Mouse (Mus musculus) left cerebral cortex, postnatal 10 days (tissue): ENCODE results near the gene Krt36. TPM values are rescaled to one million over a fixed set of nuclear protein-coding genes. Genes with fewer than 3 reads are reported as not detected.

Experiments
- DNase-seq, 2 experiments: peaks; one replicate each; pipeline ENCODE4 v3.0.0; 2021 to 2022; ENCODE audit warnings: low spot score in 2 of 2, mixed read lengths in 1 of 2; ENCODE audit errors: extremely low spot score in 1 of 2
- intact Hi-C: fragments of 180-260 bp; cut with DNase I; formaldehyde crosslinking; loops from one replicate; pipeline ENCODE4 v1.15.1; 2025
- total RNA-seq, 2 experiments: library from RNA; stranded (reverse); gene quantifications; 2 replicates each; pipeline ENCODE4 v1.2.3; 2021

Krt36 gene
- total RNA-seq, 2 experiments from 2014 or later: not detected

DNA sequence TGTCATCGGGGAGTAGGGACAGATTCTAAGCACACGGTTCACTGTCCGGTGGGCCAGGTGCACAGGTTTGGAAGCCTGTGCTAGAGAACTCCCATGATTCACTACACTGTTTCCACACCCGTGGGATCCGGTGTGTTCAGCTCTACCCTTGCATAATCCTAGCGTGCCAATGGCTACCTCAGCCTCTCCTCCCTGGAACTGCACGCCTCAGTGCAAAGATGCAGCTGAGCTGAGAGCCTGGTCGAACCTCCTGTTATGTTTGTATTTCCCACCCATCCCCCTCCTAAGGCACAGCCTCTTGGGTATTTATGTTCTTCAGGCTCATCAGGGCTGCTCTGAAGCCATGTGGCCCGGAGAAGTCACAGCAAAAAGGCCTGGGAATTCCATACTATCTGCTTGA is 7.6 kb downstream of the Krt36 start:
- no peak for DNase-seq
- intact Hi-C loops: no loop called here

GRCm38 (mm10) chr11:100096141-100096540 is 9.3 kb downstream of the Krt36 start, which contains the start of gene Krt35:
Krt35 (minus strand) TSS chr11:100096241.
- intact Hi-C loops: no loop called here
- DNase-seq: no peak

- no peak for DNase-seq
Measured at GRCm38 (mm10) chr11:100088378-100089025, 16.9 kb downstream of the Krt36 start.

DNA sequence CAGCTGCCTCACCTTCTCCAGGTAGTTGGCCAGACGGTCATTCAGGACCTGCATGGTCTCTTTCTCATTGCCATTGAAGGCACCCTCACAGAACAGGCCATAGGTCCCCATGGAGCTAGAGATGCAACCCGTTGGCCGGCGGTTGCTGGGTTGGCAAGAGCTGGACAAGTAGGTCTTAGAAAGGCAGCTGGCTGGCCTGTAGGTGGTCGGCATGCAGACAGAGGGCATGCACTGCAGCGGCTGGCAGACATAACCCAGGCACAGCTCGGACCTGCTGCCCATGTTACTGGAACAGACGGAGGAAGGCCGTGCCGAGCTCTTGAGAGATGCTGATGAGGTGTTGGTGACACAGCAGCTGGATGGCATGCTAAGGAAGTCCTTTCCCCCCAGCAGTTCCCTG is 17.6 kb downstream of the Krt36 start, which contains the start of gene Krt32:
TSS of gene Krt32 (minus strand) at position 366 of the 400 bp plus-strand sequence.
- no peak for DNase-seq
- intact Hi-C loops: no loop called here

More at GRCm38 (mm10) chr11:100088378-100089025, 16.9 kb downstream of the Krt36 start:
- intact Hi-C loops: no loop called here

DNA sequence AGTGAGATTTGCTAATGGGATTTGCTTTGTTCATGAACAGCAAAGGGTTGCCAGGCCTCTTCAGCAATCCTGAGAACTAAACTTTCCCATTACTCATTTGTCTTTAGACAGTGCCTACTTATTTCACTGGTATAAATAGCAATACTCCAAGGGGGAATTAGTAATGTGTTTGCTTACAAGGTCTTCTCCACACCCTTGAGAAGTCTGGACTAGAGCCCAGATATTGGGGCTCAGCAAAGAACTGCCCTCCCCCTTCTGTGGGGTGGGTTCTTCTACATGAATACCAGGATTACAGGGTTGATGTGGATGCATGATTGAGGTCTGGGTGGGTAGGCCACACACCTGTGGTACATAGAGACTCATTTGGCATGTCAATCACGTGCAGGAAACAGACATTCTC is 31.6 kb downstream of the Krt36 start:
- intact Hi-C loops: no loop called here
- no peak for DNase-seq

- DNase-seq: no peak
- intact Hi-C loops: no loop called here
Measured at GRCm38 (mm10) chr11:100067293-100068036, 38.0 kb downstream of the Krt36 start.

- intact Hi-C loops: no loop called here
- DNase-seq: no peak
Measured at GRCm38 (mm10) chr11:100066236-100067010, 39.0 kb downstream of the Krt36 start.

DNA sequence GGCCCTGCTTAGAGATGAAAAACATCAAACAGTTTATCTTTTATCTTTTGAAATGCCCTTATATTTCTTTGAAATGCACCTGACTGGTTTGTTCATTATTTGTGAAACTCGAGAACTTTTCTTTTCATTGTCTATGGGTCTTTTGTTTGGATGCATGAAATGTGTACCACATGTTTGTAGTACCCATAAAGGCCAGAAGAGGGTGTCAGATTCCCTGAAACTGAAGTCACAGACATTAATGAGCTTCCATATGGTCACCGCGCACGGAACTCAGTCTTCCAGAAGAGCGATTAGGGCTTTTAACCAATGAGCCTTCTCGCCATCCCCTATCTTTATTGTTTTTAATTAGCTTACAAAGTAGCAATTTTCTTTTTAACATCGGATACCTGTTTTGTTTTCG is 46.6 kb downstream of the Krt36 start:
- DNase-seq: no peak
- intact Hi-C loops: loop anchor here (5.0 kb wide), 1 partner anchor 223 kb away; no protein-coding TSS in a partner anchor

DNA sequence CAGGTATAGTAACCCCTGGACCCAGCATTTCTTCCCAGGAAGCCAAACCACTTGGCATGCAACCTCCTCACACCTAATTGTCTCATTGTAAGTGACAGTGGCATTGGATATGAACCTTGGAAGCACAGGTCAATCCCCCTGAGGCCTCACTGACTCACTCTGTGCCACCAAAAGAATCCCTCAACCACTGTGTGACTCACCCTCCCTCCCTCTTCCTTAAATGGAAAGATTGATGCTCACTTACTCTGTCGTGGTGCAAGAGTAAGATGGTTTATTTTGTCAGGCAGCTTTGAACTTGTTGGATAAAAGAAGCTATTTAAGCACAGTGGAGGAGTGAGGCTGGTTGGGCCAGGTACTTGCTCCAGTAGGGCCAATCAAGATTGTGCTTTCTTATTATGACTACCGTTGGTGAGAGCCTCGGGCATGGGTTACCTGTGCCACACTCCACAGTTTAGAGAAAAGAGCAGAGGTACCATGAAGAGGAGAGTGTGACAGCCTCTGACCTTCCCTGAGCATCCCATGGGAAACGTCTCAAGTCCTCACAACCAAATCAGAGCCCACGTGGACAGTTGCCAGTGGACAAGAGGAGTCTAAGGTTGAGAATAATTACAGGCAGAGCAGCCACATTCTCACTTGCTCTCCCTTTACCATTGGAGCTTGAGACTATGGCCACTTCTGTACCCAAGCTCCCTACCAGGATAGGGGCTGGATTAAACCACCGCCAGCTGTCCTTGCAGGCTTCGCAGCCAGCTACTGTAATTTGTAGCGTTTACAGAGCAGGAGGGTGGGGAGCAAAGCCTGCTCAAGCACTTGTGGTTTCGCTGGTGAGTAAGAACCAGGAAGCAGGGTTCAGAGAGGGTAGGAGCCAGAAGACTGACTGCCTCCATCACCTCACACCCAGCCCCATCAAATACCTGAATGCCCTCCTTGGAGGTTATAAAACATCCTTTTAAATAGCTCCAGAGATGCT is 49.5 kb downstream of the Krt36 start:
- intact Hi-C loops: loop anchor here (5.0 kb wide), 1 partner anchor 226 kb away; no protein-coding TSS in a partner anchor
- no peak for DNase-seq

Other genes with a start within 250 kb of the Krt36 start
- not detected for gene Gm11568, start 247.7 kb downstream of the Krt36 start, total RNA-seq
- gene Gm11559, start 241.2 kb downstream of the Krt36 start, total RNA-seq: not detected
- gene Krtap9-1, start 232.2 kb downstream of the Krt36 start, total RNA-seq: not detected
- not detected for gene Gm11567, start 226.4 kb downstream of the Krt36 start, total RNA-seq
- gene Krtap31-1, start 197.7 kb downstream of the Krt36 start, total RNA-seq: not detected
- gene Gm11565, start 190.9 kb downstream of the Krt36 start, total RNA-seq: not detected
- not detected for gene Krtap31-2, start 169.3 kb downstream of the Krt36 start, total RNA-seq
- not detected for gene Krtap9-5, start 157.2 kb downstream of the Krt36 start, total RNA-seq
- gene Krtap29-1, start 126.6 kb downstream of the Krt36 start, total RNA-seq: not detected
- gene Krtap16-1, start 119.0 kb downstream of the Krt36 start, total RNA-seq: not detected
- gene Krtap17-1, start 111.6 kb downstream of the Krt36 start, total RNA-seq: not detected
- gene Krt33a, start 89.4 kb downstream of the Krt36 start, total RNA-seq: not detected
- not detected for gene Krt33b, start 75.8 kb downstream of the Krt36 start, total RNA-seq
- not detected for gene Krt34, start 64.1 kb downstream of the Krt36 start, total RNA-seq
- gene Krt31, start 55.1 kb downstream of the Krt36 start, total RNA-seq: not detected
- not detected for gene Krt32, start 17.4 kb downstream of the Krt36 start, total RNA-seq
- gene Krt35, start 9.4 kb downstream of the Krt36 start, total RNA-seq: not detected
- not detected for gene Krt13, start 15.9 kb upstream of the Krt36 start, total RNA-seq
- gene Krt15, start 30.3 kb upstream of the Krt36 start, total RNA-seq: not detected
- 1 to 10 TPM in 1 of 2 experiments, under 1 TPM in 1; 0.73 to 1.1 TPM for gene Krt19, start 43.0 kb upstream of the Krt36 start, total RNA-seq
- gene Krt9, start 87.6 kb upstream of the Krt36 start, total RNA-seq: 1 to 10 TPM; 1.7 to 2.2 TPM
- not detected for gene Krt14, start 101.9 kb upstream of the Krt36 start, total RNA-seq
- not detected for gene Krt16, start 143.3 kb upstream of the Krt36 start, total RNA-seq
- not detected for gene Krt17, start 155.4 kb upstream of the Krt36 start, total RNA-seq
- gene Krt42, start 164.2 kb upstream of the Krt36 start, total RNA-seq: not detected
- gene Eif1, start 214.3 kb upstream of the Krt36 start, total RNA-seq: 100 to 1,000 TPM; 770 to 774 TPM
- gene Gast, start 228.8 kb upstream of the Krt36 start, total RNA-seq: not detected